Mouse (Mus musculus) midbrain, embryonic 11.5 days (tissue): Measurements from ENCODE around the gene Il23r. TPM values are rescaled to one million over a fixed set of nuclear protein-coding genes. Genes with fewer than 3 reads are reported as not detected.
A peak's percentile ranks its signal among the peaks of the same experiment; 100 is the strongest.
"Not testable (repeated sequence)": the region's sequence is repeated elsewhere in the genome, so short reads cannot be mapped to it uniquely, and the experiment has no call there.

Source experiments
- ATAC-seq: fragments of 200-750 bp; cut with Nextera tagmentation; 2 replicates; pipeline ENCODE4 v1.8.0; 2017; ENCODE audit warnings: moderate TSS enrichment, moderate library complexity; ENCODE audit not compliant: low FRiP score
- DNase-seq: peaks from one replicate; pipeline ENCODE4 v3.0.0; 2015; ENCODE audit warnings: low spot score; ENCODE audit errors: missing footprints
- H3K27ac ChIP-seq: fragments of 300-500 bp; sonication (generic); 2 replicates; pipeline ENCODE4 v1.5.1; 2014; ENCODE audit warnings: low read depth, low read length
- H3K27me3 ChIP-seq: fragments of 300-500 bp; sonication (generic); 2 replicates; pipeline ENCODE4 v1.6.1; 2014; ENCODE audit warnings: mild to moderate bottlenecking, low read length, moderate library complexity, mixed read lengths; ENCODE audit not compliant: control insufficient read depth, insufficient read depth
- H3K36me3 ChIP-seq: fragments of 300-500 bp; sonication (generic); 2 replicates; pipeline ENCODE4 v1.6.1; 2014; ENCODE audit warnings: mild to moderate bottlenecking, low read length, moderate library complexity, mixed read lengths; ENCODE audit not compliant: control insufficient read depth, insufficient read depth
- H3K4me1 ChIP-seq: fragments of 300-500 bp; sonication (generic); 2 replicates; pipeline ENCODE4 v1.6.1; 2014; ENCODE audit warnings: low read length; ENCODE audit not compliant: control insufficient read depth, insufficient read depth
- H3K4me2 ChIP-seq: fragments of 300-500 bp; sonication (generic); 2 replicates; pipeline ENCODE4 v1.6.1; 2014; ENCODE audit warnings: mild to moderate bottlenecking, moderate library complexity
- H3K4me3 ChIP-seq: fragments of 300-500 bp; sonication (generic); 2 replicates; pipeline ENCODE4 v1.5.1; 2014; ENCODE audit warnings: low read depth, low read length
- H3K9ac ChIP-seq: fragments of 300-500 bp; sonication (generic); 2 replicates; pipeline ENCODE4 v1.6.1; 2014; ENCODE audit warnings: low read length
- H3K9me3 ChIP-seq: fragments of 300-500 bp; sonication (generic); 2 replicates; pipeline ENCODE4 v1.6.1; 2016; ENCODE audit warnings: low read length; ENCODE audit not compliant: control insufficient read depth
- WGBS: fragments of 180-500 bp; shearing (Covaris S2); extraction: QIAGEN DNeasy Blood & Tissue Kit; methylation state at CpG from one replicate; pipeline ENCODE4 v1.1.7; 2014; 5-methylcytosine and 5-hydroxymethylcytosine counted together
- polyA plus RNA-seq: library from polyadenylated mRNA; unstranded; fragments of >200 nt; fragmentation: Nextera tagmentation; extraction: Ambion mirVana; gene quantifications from 2 replicates; pipeline ENCODE4 v1.2.1, GENCODE M21; 2014

Gene Il23r
- polyA plus RNA-seq, 1 experiment from 2014 or later, result not detected

DNA sequence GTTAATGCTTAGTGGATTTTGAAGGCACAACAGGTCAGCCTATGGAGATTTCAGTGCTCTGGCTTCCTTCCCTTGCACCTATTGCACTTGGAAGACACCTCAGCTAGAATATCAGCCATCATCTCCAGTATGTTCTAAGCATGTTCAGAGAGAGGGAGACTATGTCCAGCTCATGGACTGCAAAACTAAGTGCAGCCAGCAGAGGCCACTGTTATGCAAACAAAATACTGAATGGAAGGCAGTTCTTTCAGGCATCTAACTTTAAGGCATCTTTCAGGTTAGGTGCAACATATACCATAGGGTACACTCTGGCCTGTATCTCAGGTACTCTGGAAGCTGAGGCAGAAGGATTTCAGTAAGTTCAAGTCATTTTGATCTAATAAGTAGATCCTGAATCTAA, 19.1 kb upstream of the Il23r start:
- Histone ChIP-seq H3K36me3 (no peaks in the 10 kb centered on the region), H3K27me3 (no peaks in the 10 kb centered on the region), H3K9me3 (no peaks in the 10 kb centered on the region), H3K4me1 (no peaks in the 10 kb centered on the region), H3K27ac (no peak overlapping the region), H3K4me3 (no peak overlapping the region), H3K4me2 (no peak overlapping the region), H3K9ac (no peak overlapping the region)
- DNase-seq, result peak; percentile 87
- peak; percentile 62 for ATAC-seq

GRCm38 (mm10) chr6:67501938-67502337, 10.3 kb upstream of the Il23r start:
- DNase-seq, H3K4me1 ChIP-seq, H3K4me3 ChIP-seq, H3K27ac ChIP-seq, H3K9ac ChIP-seq, H3K27me3 ChIP-seq, H3K36me3 ChIP-seq, H3K9me3 ChIP-seq, H3K4me2 ChIP-seq: not testable (repeated sequence)
- 90% methylated on average over 2 of the region's 6 CpGs for WGBS
- peak; percentile 83; the same call in 1 of the 2 replicates for ATAC-seq

DNA sequence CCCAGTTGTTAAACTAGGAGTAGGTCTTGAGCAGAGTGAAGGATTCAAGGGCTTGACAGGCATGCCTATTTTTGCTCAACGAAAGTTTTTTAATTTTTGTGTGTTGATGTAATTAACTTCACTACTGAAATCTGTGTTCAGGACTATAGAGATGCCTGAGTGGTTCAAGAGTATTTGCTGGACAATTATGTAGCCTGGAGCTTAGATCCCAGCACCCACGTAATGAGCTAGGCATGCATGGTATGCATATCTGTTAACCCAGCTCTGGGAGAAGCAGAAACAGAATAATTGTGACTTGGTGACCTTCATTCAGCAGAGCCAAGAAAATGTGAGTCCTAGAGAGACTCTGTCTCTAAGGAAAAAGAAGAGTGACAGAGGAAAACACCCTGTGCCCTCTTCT, 10.6 kb downstream of the Il23r start:
- Histone ChIP-seq H3K9me3 (no peaks in the 10 kb centered on the region), H3K36me3 (no peaks in the 10 kb centered on the region), H3K4me3 (no peak overlapping the region), H3K27ac (no peak overlapping the region), H3K9ac (no peak overlapping the region), H3K4me1 (no peaks in the 10 kb centered on the region), H3K27me3 (no peaks in the 10 kb centered on the region), H3K4me2 (no peak overlapping the region)
- ATAC-seq, result no peak
- WGBS, result 80% methylated on average over 2 of the region's 2 CpGs
- no peak for DNase-seq

GRCm38 (mm10) chr6:67471242-67471641, 20.4 kb downstream of the Il23r start:
- H3K27ac ChIP-seq, result no peak overlapping the region
- no peaks in the 10 kb centered on the region for H3K9me3 ChIP-seq
- H3K4me1 ChIP-seq, result no peaks in the 10 kb centered on the region
- 19% methylated on average over 1 of the region's 1 CpGs for WGBS
- no peak for DNase-seq
- no peaks in the 10 kb centered on the region for H3K27me3 ChIP-seq
- ATAC-seq, result no peak
- H3K36me3 ChIP-seq, result no peaks in the 10 kb centered on the region
- no peak overlapping the region for H3K4me2 ChIP-seq
- no peak overlapping the region for H3K4me3 ChIP-seq
- H3K9ac ChIP-seq, result no peak overlapping the region

GRCm38 (mm10) chr6:67459424-67459823, 32.2 kb downstream of the Il23r start:
- no peak for ATAC-seq
- Histone ChIP-seq H3K4me1 (no peaks in the 10 kb centered on the region), H3K9ac (no peak overlapping the region), H3K27me3 (no peaks in the 10 kb centered on the region), H3K4me2 (no peak overlapping the region), H3K4me3 (no peak overlapping the region), H3K36me3 (no peaks in the 10 kb centered on the region), H3K9me3 (no peaks in the 10 kb centered on the region), H3K27ac (no peak overlapping the region)
- no peak for DNase-seq
- WGBS, result 92% methylated on average over 1 of the region's 1 CpGs

GRCm38 (mm10) chr6:67451330-67451729, 40.3 kb downstream of the Il23r start:
- no peaks in the 10 kb centered on the region for H3K27me3 ChIP-seq
- WGBS, result 61% methylated on average over 5 of the region's 5 CpGs
- H3K27ac ChIP-seq, result no peak overlapping the region
- H3K36me3 ChIP-seq, result no peaks in the 10 kb centered on the region
- ATAC-seq, result no peak
- H3K9ac ChIP-seq, result no peak overlapping the region
- H3K9me3 ChIP-seq, result no peaks in the 10 kb centered on the region
- H3K4me1 ChIP-seq, result no peaks in the 10 kb centered on the region
- no peak for DNase-seq
- no peak overlapping the region for H3K4me2 ChIP-seq
- no peak overlapping the region for H3K4me3 ChIP-seq

DNA sequence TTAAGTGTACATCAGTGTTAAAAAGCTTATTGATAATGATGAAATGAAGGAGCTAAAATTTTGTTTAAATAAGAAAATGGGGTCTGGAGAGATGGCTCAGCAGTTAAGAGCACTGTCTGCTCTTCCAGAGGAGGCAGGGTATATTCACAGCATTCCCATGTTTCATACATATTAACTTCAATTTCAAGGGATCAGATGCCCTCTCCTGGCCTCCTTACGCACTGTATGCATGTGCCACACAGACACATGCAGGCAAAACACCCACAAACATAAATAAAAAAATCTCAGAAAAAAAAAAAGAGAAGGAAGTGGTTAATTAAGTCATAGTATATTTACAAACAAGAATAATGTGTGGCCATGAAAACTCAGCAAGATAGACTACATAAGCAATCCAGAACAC, 45.8 kb downstream of the Il23r start:
- DNase-seq (no peak), ATAC-seq (no peak)
- Histone ChIP-seq H3K4me2 (no peak overlapping the region), H3K9ac (no peak overlapping the region), H3K36me3 (no peaks in the 10 kb centered on the region), H3K27me3 (no peaks in the 10 kb centered on the region), H3K9me3 (no peaks in the 10 kb centered on the region), H3K27ac (no peak overlapping the region), H3K4me3 (no peak overlapping the region), H3K4me1 (no peaks in the 10 kb centered on the region)
- WGBS, result 87% methylated on average over 1 of the region's 1 CpGs

- no peaks in the 10 kb centered on the region for H3K9me3 ChIP-seq
- no peak overlapping the region for H3K27ac ChIP-seq
- H3K4me3 ChIP-seq, result no peak overlapping the region
- no peaks in the 10 kb centered on the region for H3K36me3 ChIP-seq
- ATAC-seq (no peak), DNase-seq (no peak)
- H3K4me2 ChIP-seq, result no peak overlapping the region
- H3K9ac ChIP-seq, result no peak overlapping the region
- H3K27me3 ChIP-seq, result no peaks in the 10 kb centered on the region
- WGBS, result 91% methylated on average over 6 of the region's 6 CpGs
- no peaks in the 10 kb centered on the region for H3K4me1 ChIP-seq
These were observed 48.5 kb downstream of the Il23r start for GRCm38 (mm10) chr6:67443124-67443523.

DNA sequence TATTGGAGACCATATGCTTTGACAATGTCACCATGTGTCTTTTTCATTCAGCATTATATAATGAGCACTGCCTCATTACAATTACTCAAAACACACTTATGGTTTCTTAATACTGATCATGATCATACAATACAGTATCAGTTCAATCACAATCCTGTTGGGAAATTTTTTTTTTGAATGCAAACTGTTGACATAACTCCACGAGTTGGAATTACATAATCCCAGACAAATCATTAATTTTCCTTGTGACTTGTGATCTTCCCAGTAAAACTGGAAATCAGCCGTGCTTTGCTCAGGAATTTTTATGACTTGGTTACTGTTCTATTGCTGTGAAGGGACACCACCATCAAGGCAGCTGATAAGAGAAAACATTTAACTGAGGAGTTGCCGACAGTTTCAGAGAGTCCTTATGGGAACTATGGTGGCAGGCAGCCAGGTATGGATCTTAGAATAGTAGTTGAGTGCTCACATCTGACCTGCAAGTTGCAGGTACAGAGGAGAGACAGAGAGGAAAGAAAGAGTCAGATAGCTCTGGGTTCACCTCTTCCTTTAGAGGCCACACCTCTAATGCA, 53.8 kb downstream of the Il23r start:
- no peak overlapping the region for H3K4me3 ChIP-seq
- no peaks in the 10 kb centered on the region for H3K9me3 ChIP-seq
- no peak overlapping the region for H3K9ac ChIP-seq
- H3K27ac ChIP-seq, result no peak overlapping the region
- no peaks in the 10 kb centered on the region for H3K36me3 ChIP-seq
- no peaks in the 10 kb centered on the region for H3K4me1 ChIP-seq
- H3K27me3 ChIP-seq, result no peaks in the 10 kb centered on the region
- no peak overlapping the region for H3K4me2 ChIP-seq
- 88% methylated on average over 3 of the region's 3 CpGs for WGBS
- DNase-seq (no peak), ATAC-seq (no peak)

DNA sequence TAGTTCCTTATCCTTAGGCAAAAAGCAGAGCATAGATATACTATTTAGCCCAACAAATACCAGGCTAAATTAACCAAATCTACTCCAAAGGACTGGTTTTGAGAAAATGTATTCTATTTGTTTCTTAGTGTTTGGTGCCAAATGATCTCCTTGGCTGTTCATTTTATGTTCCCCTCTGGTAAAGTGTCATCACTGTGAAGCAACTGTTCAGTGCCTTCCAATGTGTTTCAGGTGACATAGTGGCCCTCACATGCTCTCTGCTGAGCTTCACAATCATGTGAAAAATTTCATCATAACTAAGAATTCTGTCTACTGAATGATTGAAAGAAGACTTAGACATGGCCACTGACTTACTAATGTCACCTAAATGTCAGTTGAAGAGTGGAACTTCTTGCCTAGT, 54.6 kb downstream of the Il23r start:
- no peak for DNase-seq

More for the DNA sequence above, 54.6 kb downstream of the Il23r start:
- Histone ChIP-seq H3K27ac (no peak overlapping the region), H3K4me1 (no peaks in the 10 kb centered on the region), H3K9ac (no peak overlapping the region), H3K4me3 (no peak overlapping the region), H3K27me3 (no peaks in the 10 kb centered on the region), H3K9me3 (no peaks in the 10 kb centered on the region), H3K4me2 (no peak overlapping the region), H3K36me3 (no peaks in the 10 kb centered on the region)
- ATAC-seq, result no peak
